Mouse (Mus musculus) olfactory bulb, adult 2 months (tissue): ENCODE measurements at regions not wholly inside any gene's neighbourhood (a gene's known extent, or its start where the extent isn't known, plus 50 kb on each side); places are given as distances from the start of the nearest gene placed in this dataset.

Experiments used
- CTCF ChIP-seq: fragments of 200-500 bp; IDR thresholded peaks from 2 replicates; pipeline ENCODE4 v1.5.1; 2012; ENCODE audit warnings: low read depth, mild to moderate bottlenecking, low read length, moderate library complexity; ENCODE audit not compliant: insufficient read depth
- POLR2A ChIP-seq: fragments of 200-500 bp; IDR thresholded peaks from 2 replicates; pipeline ENCODE4 v1.6.1; 2012; ENCODE audit warnings: mild to moderate bottlenecking, low read depth, low read length, moderate library complexity; ENCODE audit not compliant: insufficient read depth

DNA sequence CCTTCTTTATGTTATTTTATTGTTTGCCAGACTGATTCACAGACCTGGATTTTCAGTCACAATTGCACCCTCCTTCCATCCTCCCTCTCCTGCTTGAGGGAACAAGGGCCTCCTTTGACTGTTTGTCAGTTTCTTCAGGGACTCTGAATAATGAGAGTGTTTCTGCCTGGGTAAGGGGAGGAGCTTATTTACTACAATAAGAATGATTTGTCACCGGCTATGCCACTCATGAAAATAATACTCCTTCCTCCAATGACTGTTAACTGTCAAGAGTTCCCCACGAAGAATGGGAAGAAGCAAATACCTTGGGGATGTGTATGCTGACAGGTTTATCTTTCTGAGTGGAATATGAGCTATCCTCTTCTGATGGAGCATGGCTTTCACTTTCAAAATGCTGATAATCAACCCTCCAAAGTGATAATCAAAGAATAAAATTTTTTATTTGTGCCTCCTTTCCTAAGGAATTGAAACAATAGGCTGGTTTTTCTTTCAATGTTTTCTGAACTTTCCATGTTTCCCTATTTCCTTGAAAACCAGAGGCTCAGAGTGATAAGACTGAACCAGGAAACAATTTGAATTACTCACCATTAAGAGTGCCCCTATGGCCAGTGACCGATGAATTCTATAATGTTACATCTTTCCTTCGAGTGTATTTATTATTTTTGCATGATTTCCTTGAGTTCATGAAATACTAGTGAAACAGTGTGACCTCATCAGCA, 269.3 kb upstream of the Klf6 start:
- TF ChIP-seq POLR2A: no peak
- no peak for TF ChIP-seq CTCF
